Mouse (Mus musculus) CH12F3 (cell line): ENCODE measurements around the gene Slc24a3.

Experiments used
- in situ Hi-C: fragments of 300-500 bp; cut with MboI; formaldehyde crosslinking; loops from 2 replicates; pipeline ENCODE4 v1.14.3; 2020; ENCODE audit warnings: low sequenced_read_pairs

The Slc24a3 gene

GRCm38 (mm10) chr2:145675142-145675755 is 507.7 kb downstream of the Slc24a3 start, which contains the start of gene Rin2:
Rin2 (plus strand) TSS chr2:145675215.
- in situ Hi-C loops = no loop called here

- in situ Hi-C loops = no loop called here
Observed at GRCm38 (mm10) chr2:145675756-145676543, 508.4 kb downstream of the Slc24a3 start.

GRCm38 (mm10) chr2:145676544-145676925 is 509.0 kb downstream of the Slc24a3 start:
- in situ Hi-C loops = no loop called here

- in situ Hi-C loops = no loop called here
Observed at GRCm38 (mm10) chr2:145676936-145677335, 509.4 kb downstream of the Slc24a3 start.

GRCm38 (mm10) chr2:145680141-145680540 is 512.6 kb downstream of the Slc24a3 start:
- in situ Hi-C loops = no loop called here

GRCm38 (mm10) chr2:145680762-145681161 is 513.2 kb downstream of the Slc24a3 start:
- in situ Hi-C loops = no loop called here

- in situ Hi-C loops = no loop called here
Observed at GRCm38 (mm10) chr2:145681626-145682025, 514.1 kb downstream of the Slc24a3 start.

- in situ Hi-C loops = no loop called here
Observed at GRCm38 (mm10) chr2:145682924-145683323, 515.4 kb downstream of the Slc24a3 start.

GRCm38 (mm10) chr2:145683536-145683935 is 516.0 kb downstream of the Slc24a3 start:
- in situ Hi-C loops = no loop called here

- in situ Hi-C loops = no loop called here
Observed at GRCm38 (mm10) chr2:145684151-145684550, 516.6 kb downstream of the Slc24a3 start.

- in situ Hi-C loops = no loop called here
Observed at GRCm38 (mm10) chr2:145684891-145685290, 517.3 kb downstream of the Slc24a3 start.

GRCm38 (mm10) chr2:145686017-145686416 is 518.5 kb downstream of the Slc24a3 start:
- in situ Hi-C loops = no loop called here

GRCm38 (mm10) chr2:145691367-145692009 is 523.9 kb downstream of the Slc24a3 start:
- in situ Hi-C loops = no loop called here
